Mouse (Mus musculus) heart, adult 2 months (tissue): ENCODE measurements at regions not wholly inside any gene's neighbourhood (a gene's known extent, or its start where the extent isn't known, plus 50 kb on each side); places are given as distances from the start of the nearest gene placed in this dataset.
A peak's percentile ranks its signal among the peaks of the same experiment; 100 is the strongest.
"Not testable (repeated sequence)": the region's sequence is repeated elsewhere in the genome, so short reads cannot be mapped to it uniquely, and the experiment has no call there.

Experiments used
- DNase-seq, 2 experiments: peaks; one replicate each; pipeline ENCODE4 v3.0.0; 2021
- H3K27ac ChIP-seq: fragments of 200-600 bp; 2 replicates; pipeline ENCODE4 v1.8.1; 2022
- H3K27me3 ChIP-seq: fragments of 200-500 bp; 2 replicates; pipeline ENCODE4 v1.6.1; 2012; ENCODE audit warnings: mild to moderate bottlenecking, low read length, inconsistent platforms, mixed read lengths; ENCODE audit not compliant: control insufficient read depth, insufficient read depth
- H3K36me3 ChIP-seq: fragments of 200-500 bp; 2 replicates; pipeline ENCODE4 v1.6.1; 2012; ENCODE audit warnings: low read length, inconsistent platforms; ENCODE audit not compliant: control insufficient read depth, insufficient read depth
- H3K4me1 ChIP-seq: fragments of 200-500 bp; 2 replicates; pipeline ENCODE4 v1.6.1; 2011; ENCODE audit warnings: low read length; ENCODE audit not compliant: control insufficient read depth, insufficient read depth
- H3K4me3 ChIP-seq: fragments of 200-600 bp; 2 replicates; pipeline ENCODE4 v1.8.1; 2022
- H3K79me2 ChIP-seq: fragments of 200-500 bp; replicated peaks from 2 replicates; pipeline ENCODE4 v1.6.1; 2012; ENCODE audit warnings: mild to moderate bottlenecking, inconsistent platforms, low read length, moderate library complexity, mixed read lengths; ENCODE audit not compliant: control insufficient read depth, insufficient read depth
- H3K9ac ChIP-seq: fragments of 200-500 bp; 2 replicates; pipeline ENCODE4 v1.6.1; 2012; ENCODE audit warnings: low read depth, mild to moderate bottlenecking, control low read depth, inconsistent platforms, low read length, mixed read lengths
- CTCF ChIP-seq: fragments of 200-600 bp; IDR thresholded peaks from 2 replicates; pipeline ENCODE4 v1.8.1; 2022; ENCODE audit warnings: antibody characterized with exemption, mild to moderate bottlenecking, moderate library complexity
- EP300 ChIP-seq: fragments of 200-500 bp; IDR thresholded peaks from 2 replicates; pipeline ENCODE4 v1.6.1; 2011; ENCODE audit warnings: low read depth, low read length, control low read depth; ENCODE audit not compliant: insufficient read depth
- POLR2A ChIP-seq: fragments of 200-500 bp; IDR thresholded peaks from 2 replicates; pipeline ENCODE4 v1.6.1; 2011; ENCODE audit warnings: mild to moderate bottlenecking, low read depth, low read length, control low read depth; ENCODE audit not compliant: insufficient read depth
- WGBS: fragments of 180-500 bp; shearing (Covaris S2); methylation state at CpG from one replicate; pipeline ENCODE4 v1.1.7; 2018; 5-methylcytosine and 5-hydroxymethylcytosine counted together
- intact Hi-C: fragments of 180-260 bp; cut with DNase I; formaldehyde crosslinking; loops from one replicate; pipeline ENCODE4 v1.15.1; 2025

GRCm38 (mm10) chr5:134046086-134046485 lies 53.4 kb upstream of the Castor2 start:
- no peak for DNase-seq
- TF ChIP-seq POLR2A (no peak), CTCF (no peak), EP300 (no peak)
- H3K4me3 ChIP-seq = no peak overlapping the region
- intact Hi-C loops = no loop called here
- H3K9ac ChIP-seq = no peak overlapping the region
- no peak overlapping the region for H3K27ac ChIP-seq
- H3K27me3 ChIP-seq = no peaks in the 10 kb centered on the region
- no peaks in the 10 kb centered on the region for H3K4me1 ChIP-seq
- H3K36me3 ChIP-seq = no peaks in the 10 kb centered on the region
- no peaks in the 10 kb centered on the region for H3K79me2 ChIP-seq
- WGBS = 83% methylated on average over 6 of the region's 6 CpGs

GRCm38 (mm10) chr5:134042938-134043337 lies 56.6 kb upstream of the Castor2 start:
- intact Hi-C loops, H3K36me3 ChIP-seq, H3K4me1 ChIP-seq, H3K27ac ChIP-seq, H3K9ac ChIP-seq, H3K27me3 ChIP-seq, H3K79me2 ChIP-seq, H3K4me3 ChIP-seq, DNase-seq: not testable (repeated sequence)
- WGBS = 75% methylated on average over 1 of the region's 2 CpGs

- Histone ChIP-seq H3K36me3 (no peaks in the 10 kb centered on the region), H3K27me3 (no peaks in the 10 kb centered on the region), H3K79me2 (no peaks in the 10 kb centered on the region), H3K4me3 (no peak overlapping the region), H3K4me1 (no peaks in the 10 kb centered on the region), H3K9ac (no peak overlapping the region), H3K27ac (no peak overlapping the region)
- 45% methylated on average over 11 of the region's 11 CpGs for WGBS
- intact Hi-C loops = no loop called here
- DNase-seq = peak; percentile 19 to 33
- TF ChIP-seq EP300 (no peak), CTCF (no peak), POLR2A (no peak)
These were observed 72.1 kb upstream of the Castor2 start for GRCm38 (mm10) chr5:134027316-134027966.

- no peak for DNase-seq
- Histone ChIP-seq H3K9ac (no peak overlapping the region), H3K27me3 (no peaks in the 10 kb centered on the region), H3K4me3 (no peak overlapping the region), H3K36me3 (no peaks in the 10 kb centered on the region), H3K79me2 (no peaks in the 10 kb centered on the region), H3K4me1 (no peaks in the 10 kb centered on the region), H3K27ac (no peak overlapping the region)
- TF ChIP-seq POLR2A (no peak), EP300 (no peak), CTCF (no peak)
- 71% methylated on average over 13 of the region's 13 CpGs for WGBS
- intact Hi-C loops = no loop called here
These were observed 79.7 kb upstream of the Castor2 start for GRCm38 (mm10) chr5:134019651-134020432.

GRCm38 (mm10) chr5:134014257-134015163 lies 85.0 kb upstream of the Castor2 start:
- TF ChIP-seq POLR2A (no peak), CTCF (no peak), EP300 (no peak; the same call in 1 of the 2 replicates)
- WGBS = 12% methylated on average over 13 of the region's 13 CpGs
- peak; percentile 80 to 89 for DNase-seq
- no peaks in the 10 kb centered on the region for H3K36me3 ChIP-seq
- no peaks in the 10 kb centered on the region for H3K27me3 ChIP-seq
- H3K27ac ChIP-seq = peak overlapping the region; percentile 28; the same call in 1 of the 2 replicates
- intact Hi-C loops = no loop called here
- H3K79me2 ChIP-seq = no peaks in the 10 kb centered on the region
- no peak overlapping the region for H3K9ac ChIP-seq
- peaks cover 2% of the 10 kb centered on the region for H3K4me1 ChIP-seq
- H3K4me3 ChIP-seq = no peak overlapping the region

GRCm38 (mm10) chr5:134013206-134013605 lies 86.3 kb upstream of the Castor2 start:
- WGBS = 85% methylated on average over 8 of the region's 8 CpGs
- DNase-seq = no peak
- no peak overlapping the region for H3K27ac ChIP-seq
- H3K4me3 ChIP-seq = no peak overlapping the region
- TF ChIP-seq CTCF (0 out of 2 replicates have a peak, but pooled peaks have one; percentile 5), EP300 (no peak)
- no peaks in the 10 kb centered on the region for H3K27me3 ChIP-seq
- no peaks in the 10 kb centered on the region for H3K36me3 ChIP-seq
- H3K9ac ChIP-seq = no peak overlapping the region
- H3K79me2 ChIP-seq = no peaks in the 10 kb centered on the region
- H3K4me1 ChIP-seq = peaks cover 2% of the 10 kb centered on the region
- intact Hi-C loops = no loop called here
